Mouse (Mus musculus): ENCODE measurements around the gene Abtb2. TPM values are rescaled to one million over a fixed set of nuclear protein-coding genes. Genes with fewer than 3 reads are reported as not detected.
A peak's percentile ranks its signal among the peaks of the same experiment; 100 is the strongest.

The Abtb2 gene
- polyA plus RNA-seq, 3 experiments from 2014 or later = 7.6 to 11.6 (median 10.8) TPM

GRCm38 (mm10) chr2:103618407-103618806 lies 52.3 kb downstream of the Abtb2 start:
- ATAC-seq = no peak

DNA sequence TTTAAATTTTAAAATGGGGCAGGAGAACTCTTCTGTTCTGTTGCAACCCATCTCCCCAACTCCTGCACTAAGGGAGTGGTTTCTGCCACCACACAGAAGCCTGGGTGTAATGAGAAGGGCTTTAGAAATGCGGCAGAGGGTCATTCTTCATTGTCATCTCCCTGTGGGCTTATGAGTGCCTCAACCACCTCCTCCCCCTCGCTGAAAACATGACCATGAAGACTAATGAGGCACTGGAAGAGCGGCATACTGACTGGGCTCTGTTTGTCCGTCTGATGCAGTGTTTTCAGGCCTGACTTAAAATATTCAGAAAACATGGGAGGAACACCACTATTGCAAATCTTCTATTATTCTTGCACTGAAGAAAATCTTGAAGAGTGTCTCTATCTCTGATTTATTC lies 56.8 kb downstream of the Abtb2 start:
- ATAC-seq = no peak

GRCm38 (mm10) chr2:103625349-103625932 lies 59.3 kb downstream of the Abtb2 start:
- peak; percentile 15 for ATAC-seq

DNA sequence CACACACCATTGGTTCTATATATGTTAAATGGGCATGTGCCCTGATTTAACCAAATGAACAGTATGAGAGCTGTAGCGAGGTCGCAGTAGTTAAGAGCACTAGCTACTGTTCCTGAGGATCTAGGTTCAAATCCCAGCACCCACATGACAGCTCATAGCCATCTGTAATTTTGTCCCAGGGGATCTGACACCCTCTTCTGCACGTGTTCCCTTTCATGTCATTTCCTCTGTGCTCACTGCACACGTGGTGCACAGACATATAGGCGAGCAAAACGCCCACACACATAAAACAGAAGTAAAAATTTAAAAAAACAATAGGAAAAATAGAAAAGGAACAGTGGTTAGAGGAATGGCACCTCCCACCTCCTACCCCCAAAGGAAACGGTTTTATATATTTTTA lies 61.0 kb downstream of the Abtb2 start:
- peak; percentile 70 for ATAC-seq

- ATAC-seq = no peak
Observed at GRCm38 (mm10) chr2:103629956-103630355, 63.8 kb downstream of the Abtb2 start.

GRCm38 (mm10) chr2:103631293-103631717 lies 65.2 kb downstream of the Abtb2 start:
- no peak for ATAC-seq

- ATAC-seq = peak; percentile 88
Observed at GRCm38 (mm10) chr2:103632136-103632925, 66.2 kb downstream of the Abtb2 start.

- ATAC-seq = no peak
Observed at GRCm38 (mm10) chr2:103632926-103633250, 66.8 kb downstream of the Abtb2 start.

- no peak for ATAC-seq
Observed at GRCm38 (mm10) chr2:103635731-103636487, 69.8 kb downstream of the Abtb2 start.

DNA sequence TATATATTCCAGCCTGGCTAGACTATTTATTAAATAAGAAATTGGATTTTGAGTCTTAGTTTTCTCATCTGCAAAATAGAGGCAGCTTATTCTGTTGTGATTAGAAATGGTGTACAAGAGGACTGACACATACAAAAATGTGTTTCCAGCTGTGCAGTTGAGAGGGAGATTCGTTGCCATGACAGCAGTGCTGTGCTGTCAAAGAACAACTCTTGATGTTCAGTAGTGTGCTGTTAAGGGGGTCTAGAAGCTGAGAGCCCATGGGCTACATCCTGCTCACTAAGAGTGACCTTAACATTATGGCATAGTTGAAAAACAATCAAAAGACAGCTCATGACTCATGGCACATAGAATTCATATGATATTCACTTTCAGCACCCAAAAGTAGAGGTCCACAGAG lies 71.3 kb downstream of the Abtb2 start:
- no peak for ATAC-seq

GRCm38 (mm10) chr2:103637943-103638342 lies 71.8 kb downstream of the Abtb2 start:
- no peak for ATAC-seq

GRCm38 (mm10) chr2:103639701-103640100 lies 73.6 kb downstream of the Abtb2 start:
- ATAC-seq = no peak

- ATAC-seq = no peak
Observed at GRCm38 (mm10) chr2:103640861-103641260, 74.8 kb downstream of the Abtb2 start.

GRCm38 (mm10) chr2:103643584-103644211 lies 77.6 kb downstream of the Abtb2 start:
- ATAC-seq = no peak

- no peak for ATAC-seq
Observed at GRCm38 (mm10) chr2:103644418-103644817, 78.3 kb downstream of the Abtb2 start.

DNA sequence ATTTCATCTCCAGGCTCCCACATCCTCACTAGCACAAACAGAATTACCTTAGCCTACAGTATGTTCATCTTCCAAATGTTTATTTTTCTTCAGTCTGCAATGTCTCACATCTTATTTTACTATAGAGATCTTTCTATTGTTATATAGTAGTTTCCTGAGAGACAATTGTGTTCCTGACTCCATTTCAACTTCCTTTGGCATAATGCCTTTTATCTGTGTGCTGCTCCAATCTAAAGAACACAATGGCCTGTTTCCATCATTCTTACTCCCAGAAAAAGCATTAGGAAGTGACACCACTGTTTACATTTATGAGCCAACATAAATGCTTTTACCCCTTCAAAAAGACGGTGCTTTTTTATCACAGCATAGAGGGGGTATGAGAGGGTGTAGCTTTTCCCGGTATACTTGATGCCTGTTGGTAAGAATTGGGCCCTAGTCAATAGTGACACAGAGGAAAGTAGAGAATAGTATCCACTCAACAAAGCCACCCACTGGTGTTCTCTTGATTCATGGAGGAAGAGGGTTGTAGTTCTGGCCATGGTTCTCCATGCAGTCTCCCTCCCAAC lies 84.3 kb downstream of the Abtb2 start:
- ATAC-seq = no peak

GRCm38 (mm10) chr2:103652121-103652520 lies 86.0 kb downstream of the Abtb2 start:
- peak; percentile 71 for ATAC-seq

GRCm38 (mm10) chr2:103655037-103655436 lies 88.9 kb downstream of the Abtb2 start:
- ATAC-seq = no peak

DNA sequence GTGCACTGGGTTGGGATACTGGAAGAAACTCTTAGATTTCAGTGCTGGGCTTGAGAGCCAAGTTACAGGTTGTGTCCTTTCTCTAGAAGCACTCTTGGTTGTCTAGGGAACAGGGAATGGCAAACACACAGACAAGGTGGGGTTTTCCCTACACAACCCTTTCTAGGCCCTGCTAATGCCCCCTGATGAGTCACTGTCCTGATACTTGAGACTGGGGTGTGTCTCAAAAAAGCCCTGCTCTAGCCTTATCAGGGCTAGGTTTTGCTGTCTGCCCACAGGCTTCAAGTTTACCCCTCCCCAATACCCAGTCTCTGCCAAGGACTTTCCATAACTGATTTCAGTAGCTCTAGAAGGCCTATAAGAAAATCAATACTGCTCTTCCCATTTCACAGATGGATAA lies 89.9 kb downstream of the Abtb2 start:
- peak; percentile 51 for ATAC-seq

DNA sequence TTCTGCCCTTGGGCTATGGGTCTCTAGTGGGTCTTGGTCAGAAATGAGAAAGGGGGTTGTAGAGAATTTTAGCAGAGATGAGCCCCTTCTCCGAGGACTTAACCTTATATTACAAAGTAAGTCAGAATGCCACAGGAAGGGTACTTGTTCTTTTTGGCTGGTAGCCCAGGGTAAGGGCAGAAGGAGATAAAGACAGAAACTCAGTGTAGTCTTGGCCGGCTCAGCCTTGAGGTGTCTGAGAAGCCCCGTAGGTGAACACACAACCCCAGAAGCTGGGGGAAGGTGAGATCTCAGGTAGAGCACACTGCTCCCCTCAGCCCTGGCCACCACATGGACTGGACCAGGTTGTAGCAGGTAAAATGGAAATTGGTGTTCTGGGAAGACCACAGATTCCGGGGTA lies 93.1 kb downstream of the Abtb2 start:
- no peak for ATAC-seq

DNA sequence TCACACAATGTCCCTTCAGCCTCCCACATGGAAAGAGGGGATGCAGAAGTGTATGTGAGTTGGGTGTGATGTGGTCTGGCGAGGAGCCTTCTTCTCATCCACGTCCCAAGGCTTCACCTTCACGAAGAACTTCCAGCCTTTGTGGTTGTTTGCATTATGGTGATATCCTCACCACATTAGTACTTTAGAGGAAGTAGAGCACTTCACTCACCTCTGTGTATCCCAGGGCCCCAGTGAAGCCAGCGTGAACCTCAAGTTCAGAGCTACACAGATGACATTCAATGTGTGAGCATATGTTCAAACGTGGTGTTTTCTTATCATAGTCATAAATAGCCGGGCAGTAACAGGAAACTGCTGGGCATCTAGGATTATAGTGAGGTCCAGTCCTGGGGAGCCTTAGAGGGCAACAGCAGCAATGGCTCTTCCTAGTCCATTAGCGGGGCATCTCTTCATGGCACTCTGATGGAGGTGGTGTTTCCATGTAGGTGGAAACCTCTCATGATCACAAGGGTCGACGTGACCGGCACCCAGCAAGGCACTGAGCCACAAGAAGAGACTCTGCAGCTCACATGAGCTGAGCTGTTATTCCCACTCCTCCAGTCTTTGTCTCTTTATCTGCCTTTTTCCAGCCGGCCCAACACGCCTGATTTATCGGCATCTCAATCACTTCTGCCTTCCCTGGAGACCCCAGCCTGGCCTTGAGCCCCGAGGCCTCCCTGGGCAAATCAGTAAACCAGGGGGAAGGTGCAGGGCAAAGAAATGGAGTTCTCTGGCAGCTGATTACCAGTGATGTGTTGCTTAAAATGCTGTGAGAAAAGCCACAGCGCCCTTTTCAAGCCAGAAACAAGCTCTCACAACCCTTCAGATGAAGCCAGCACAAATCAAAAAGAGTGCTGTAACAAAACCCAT lies 93.8 kb downstream of the Abtb2 start:
- no peak for ATAC-seq

GRCm38 (mm10) chr2:103661696-103662095 lies 95.6 kb downstream of the Abtb2 start:
- ATAC-seq = no peak
